ENCODE assay signal across 25 mouse cellular contexts in genomic region chr3:101101184-101101583, GRCm38 (mm10). TPM values are rescaled to one million over a fixed set of nuclear protein-coding genes. Genes with fewer than 3 reads are reported as not detected.
DNase-seq lines count a peak whose midpoint lies in the region; ATAC-seq and TF ChIP-seq lines count a peak whose summit lies in the region.
"Had no signal": no experiment of that assay in that cellular context is flagged by ENCODE, and none has a peak within 500 bp of the region (broad histone marks: within the 10 kb centered on the region; RNA-seq: fewer than 3 reads in every experiment).

No protein-coding gene starts in this region.

- no peak for TF ChIP-seq EP300 in stomach, postnatal 0 days (optimal IDR thresholded peaks at IDR 0.05)

- ATAC-seq in stomach, postnatal 0 days (ENCODE audit: low FRiP score, low TSS enrichment), result no peak
- ATAC-seq: CD4-positive, CD25-positive, alpha-beta regulatory T cell, adult 4 months; forebrain, embryonic 13.5 days; forebrain, embryonic 16.5 days; intestine, embryonic 15.5 days had no signal

- H3K4me2 ChIP-seq in stomach, postnatal 0 days (replicated peaks; ENCODE audit: low read depth), result no peak overlapping the region
- H3K4me2 ChIP-seq: forebrain, embryonic 13.5 days; heart, embryonic 13.5 days; hindbrain, embryonic 15.5 days; intestine, embryonic 15.5 days had no signal

- H3K27me3 ChIP-seq in stomach, postnatal 0 days (ENCODE audit: control insufficient read depth, insufficient read depth, low read length), result no peaks in the 10 kb centered on the region
- H3K27me3 ChIP-seq: forebrain, embryonic 13.5 days; heart, embryonic 13.5 days; hindbrain, embryonic 15.5 days; intestine, embryonic 15.5 days had no signal

- H3K4me3 ChIP-seq in stomach, postnatal 0 days (ENCODE audit: low read depth, low read length), result no peak overlapping the region
- H3K4me3 ChIP-seq: forebrain, embryonic 10.5 days; forebrain, embryonic 13.5 days; gastrocnemius, adult 2 months; heart, embryonic 10.5 days; heart, embryonic 13.5 days; hindbrain, embryonic 15.5 days; intestine, embryonic 15.5 days had no signal

- TF ChIP-seq CTCF in stomach, postnatal 0 days (IDR thresholded peaks at IDR 0.05; ENCODE audit: low read depth), result no peak

- H3K36me3 ChIP-seq in stomach, postnatal 0 days (ENCODE audit: control insufficient read depth, insufficient read depth, low read length), result no peaks in the 10 kb centered on the region
- H3K36me3 ChIP-seq: heart, embryonic 10.5 days; heart, embryonic 13.5 days; hindbrain, embryonic 15.5 days; intestine, embryonic 15.5 days had no signal

- H3K27ac ChIP-seq in stomach, postnatal 0 days (replicated peaks), result no peak overlapping the region; the same call in 1 of the 2 replicates
- H3K27ac ChIP-seq: forebrain, embryonic 10.5 days; forebrain, embryonic 13.5 days; gastrocnemius, adult 2 months; heart, embryonic 10.5 days; heart, embryonic 13.5 days; hindbrain, embryonic 15.5 days; intestine, embryonic 15.5 days had no signal

- intact Hi-C loops in left cerebral cortex, postnatal 4 days (cut with DNase I), result loop anchor here (10.0 kb wide), 1 partner anchor 174 kb away; no protein-coding TSS in a partner anchor

- H3K4me1 ChIP-seq in stomach, postnatal 0 days (replicated peaks; ENCODE audit: control insufficient read depth, insufficient read depth), result peaks cover 3% of the 10 kb centered on the region; the same call in 1 of the 2 replicates

- 75% methylated on average over 7 of the region's 7 CpGs for WGBS in stomach, postnatal 0 days

- H3K9me3 ChIP-seq in stomach, postnatal 0 days (ENCODE audit: control insufficient read depth, low read length), result no peaks in the 10 kb centered on the region
- H3K9me3 ChIP-seq: forebrain, embryonic 10.5 days; forebrain, embryonic 13.5 days; heart, embryonic 10.5 days; heart, embryonic 13.5 days; hindbrain, embryonic 15.5 days; intestine, embryonic 15.5 days had no signal

- 0 out of 2 replicates have a peak overlapping the region, but pooled peaks have one; percentile 8 for H3K9ac ChIP-seq in stomach, postnatal 0 days (ENCODE audit: low read length)
- H3K9ac ChIP-seq: forebrain, embryonic 13.5 days; heart, embryonic 13.5 days; hindbrain, embryonic 15.5 days; intestine, embryonic 15.5 days had no signal

- DNase-seq in cerebellum, postnatal 14 days, result peak; percentile 75 to 81
- DNase-seq in cerebellum, adult 9-11 months, result no peak
- DNase-seq in heart, adult 11 months, result peak; percentile 89
- no peak for DNase-seq in heart, adult 9 months (ENCODE audit: low spot score in 2 of 2)
- peak; percentile 80 for DNase-seq in left cerebral cortex, postnatal 4 days
- no peak for DNase-seq in left cerebral cortex, adult 11 months (ENCODE audit: low spot score)
- no peak for DNase-seq in stomach, postnatal 0 days (ENCODE audit: low spot score)
- DNase-seq in right cerebral cortex, postnatal 10 days (ENCODE audit: low spot score in 2 of 2), result no peak
- DNase-seq: adrenal gland, adult 2 months; adrenal gland, postnatal 14 days; gastrocnemius, adult 2 months; gastrocnemius, postnatal 14 days; heart, adult 18-20 months; heart, postnatal 14 days; heart, postnatal 4 days; kidney, adult 11 months had no signal

RNA-seq across cellular contexts. Expression of gene Ptgfrn, which starts 8.9 kb away (rescaled TPM):
- total RNA-seq in left cerebral cortex, postnatal 4 days (2021), result 10 to 100 TPM; 60.5 to 62.5 TPM
- 5.3 and 5.8 TPM in 2 replicates for polyA plus RNA-seq in stomach, postnatal 0 days (2015; fragmentation: Nextera tagmentation; extraction: Ambion mirVana)
- total RNA-seq: MEL had no signal

Comparison
In these comparisons a context has a peak if more than half of its experiments do, and no peak if none do; other contexts are left out.
1. DNase-seq: peak in cerebellum, postnatal 14 days (2 of 2), heart, adult 11 months (single experiment) and left cerebral cortex, postnatal 4 days (single experiment); none in cerebellum, adult 9-11 months (single experiment), heart, adult 9 months (0 of 2), left cerebral cortex, adult 11 months (single experiment), stomach, postnatal 0 days (single experiment) and right cerebral cortex, postnatal 10 days (0 of 2).